Mouse (Mus musculus): ENCODE measurements around the gene Krt17. TPM values are rescaled to one million over a fixed set of nuclear protein-coding genes. Genes with fewer than 3 reads are reported as not detected.

Krt17 gene
- polyA plus RNA-seq, 1 experiment from 2014 or later: 1.8 TPM

- ATAC-seq (replicated peaks; ENCODE audit: insufficient number of reproducible peaks, low FRiP score, low TSS enrichment, low read depth): no peak
- WGBS: 43% methylated on average over 6 of the region's 6 CpGs
- no peak overlapping the region for H3K4me2 ChIP-seq (ENCODE audit: low read depth, low read length)
- H3K9me3 ChIP-seq (replicated peaks; ENCODE audit: control insufficient read depth, low read length): no peaks in the 10 kb centered on the region
- peak; percentile 9 for DNase-seq (ENCODE audit: low spot score)
- no peak overlapping the region for H3K4me3 ChIP-seq (ENCODE audit: low read depth, low read length)
- H3K4me1 ChIP-seq (ENCODE audit: control insufficient read depth, insufficient read depth, low read length): no peaks in the 10 kb centered on the region
- H3K27ac ChIP-seq (replicated peaks; ENCODE audit: low read depth, low read length): no peak overlapping the region
- no peaks in the 10 kb centered on the region for H3K36me3 ChIP-seq (replicated peaks; ENCODE audit: control insufficient read depth, insufficient read depth, low read depth, low read length)
- no peaks in the 10 kb centered on the region for H3K27me3 ChIP-seq (ENCODE audit: control insufficient read depth, insufficient read depth, low read length)
- no peak overlapping the region for H3K9ac ChIP-seq (replicated peaks; ENCODE audit: low read length)
Observed at GRCm38 (mm10) chr11:100208542-100208941, 52.3 kb downstream of the Krt17 start.

- Histone ChIP-seq H3K4me2 (ENCODE audit: low read depth, low read length) (no peak within 1 kb of the TSS), H3K9ac (replicated peaks; ENCODE audit: low read length) (no peak within 1 kb of the TSS)
- 89% methylated on average over 8 of the region's 8 CpGs for WGBS
Observed at GRCm38 (mm10) chr11:100207498-100207897, 53.3 kb downstream of the Krt17 start, which contains the start of gene Krt14. TSS of gene Krt14 (minus strand) at chr11:100207548.

More at GRCm38 (mm10) chr11:100207498-100207897, 53.3 kb downstream of the Krt17 start, which contains the start of gene Krt14:
- no peak within 1 kb of the TSS for H3K4me3 ChIP-seq (ENCODE audit: low read depth, low read length)
- no peaks in the 10 kb centered on the region for H3K4me1 ChIP-seq (ENCODE audit: control insufficient read depth, insufficient read depth, low read length)
- no peaks in the 10 kb centered on the region for H3K9me3 ChIP-seq (replicated peaks; ENCODE audit: control insufficient read depth, low read length)
- H3K36me3 ChIP-seq (replicated peaks; ENCODE audit: control insufficient read depth, insufficient read depth, low read depth, low read length): no peaks in the 10 kb centered on the region
- H3K27me3 ChIP-seq (ENCODE audit: control insufficient read depth, insufficient read depth, low read length): no peaks in the 10 kb centered on the region
- ATAC-seq (replicated peaks; ENCODE audit: insufficient number of reproducible peaks, low FRiP score, low TSS enrichment, low read depth) (no peak), DNase-seq (ENCODE audit: low spot score) (no peak)
- H3K27ac ChIP-seq (replicated peaks; ENCODE audit: low read depth, low read length): no peak within 1 kb of the TSS

Other genes starting within 250 kb of the Krt17 start
- gene Krt33a, start 244.8 kb downstream of the Krt17 start, polyA plus RNA-seq (2014; fragmentation: Nextera tagmentation; extraction: Ambion mirVana): not detected in 2 replicates
- not detected in 2 replicates for gene Krt33b, start 231.2 kb downstream of the Krt17 start, polyA plus RNA-seq (2014; fragmentation: Nextera tagmentation; extraction: Ambion mirVana)
- gene Krt34, start 219.5 kb downstream of the Krt17 start, polyA plus RNA-seq (2014; fragmentation: Nextera tagmentation; extraction: Ambion mirVana): not detected in 2 replicates
- gene Krt31, start 210.5 kb downstream of the Krt17 start, polyA plus RNA-seq (2014; fragmentation: Nextera tagmentation; extraction: Ambion mirVana): not detected in 2 replicates
- gene Krt32, start 172.8 kb downstream of the Krt17 start, polyA plus RNA-seq (2014; fragmentation: Nextera tagmentation; extraction: Ambion mirVana): not detected in 2 replicates
- gene Krt35, start 164.8 kb downstream of the Krt17 start, polyA plus RNA-seq (2014; fragmentation: Nextera tagmentation; extraction: Ambion mirVana): not detected in 2 replicates
- gene Krt36, start 155.4 kb downstream of the Krt17 start, polyA plus RNA-seq (2014; fragmentation: Nextera tagmentation; extraction: Ambion mirVana): 0.13 TPM in 1 of 2 replicates, not detected in the other
- gene Krt13, start 139.5 kb downstream of the Krt17 start, polyA plus RNA-seq (2014; fragmentation: Nextera tagmentation; extraction: Ambion mirVana): not detected in 2 replicates
- gene Krt15, start 125.1 kb downstream of the Krt17 start, polyA plus RNA-seq (2014; fragmentation: Nextera tagmentation; extraction: Ambion mirVana): 8.2 and 8.6 TPM in 2 replicates
- 8.0 and 10.5 TPM in 2 replicates for gene Krt19, start 112.4 kb downstream of the Krt17 start, polyA plus RNA-seq (2014; fragmentation: Nextera tagmentation; extraction: Ambion mirVana)
- gene Krt9, start 67.8 kb downstream of the Krt17 start, polyA plus RNA-seq (2014; fragmentation: Nextera tagmentation; extraction: Ambion mirVana): not detected in 2 replicates
- gene Krt14, start 53.5 kb downstream of the Krt17 start, polyA plus RNA-seq (2014; fragmentation: Nextera tagmentation; extraction: Ambion mirVana): 30.7 and 31.2 TPM in 2 replicates
- gene Krt16, start 12.1 kb downstream of the Krt17 start, polyA plus RNA-seq (2014; fragmentation: Nextera tagmentation; extraction: Ambion mirVana): not detected in 2 replicates
- not detected in 2 replicates for gene Krt42, start 8.8 kb upstream of the Krt17 start, polyA plus RNA-seq (2014; fragmentation: Nextera tagmentation; extraction: Ambion mirVana)
- 1,683 and 1,757 TPM in 2 replicates for gene Eif1, start 58.9 kb upstream of the Krt17 start, polyA plus RNA-seq (2014; fragmentation: Nextera tagmentation; extraction: Ambion mirVana)
- not detected in 2 replicates for gene Gast, start 73.4 kb upstream of the Krt17 start, polyA plus RNA-seq (2014; fragmentation: Nextera tagmentation; extraction: Ambion mirVana)
- gene Hap1, start 95.1 kb upstream of the Krt17 start, polyA plus RNA-seq (2014; fragmentation: Nextera tagmentation; extraction: Ambion mirVana): 5.5 and 6.2 TPM in 2 replicates
- 31.8 and 37.4 TPM in 2 replicates for gene Jup, start 136.7 kb upstream of the Krt17 start, polyA plus RNA-seq (2014; fragmentation: Nextera tagmentation; extraction: Ambion mirVana)
- gene P3h4, start 153.8 kb upstream of the Krt17 start, polyA plus RNA-seq (2014; fragmentation: Nextera tagmentation; extraction: Ambion mirVana): 33.0 and 37.1 TPM in 2 replicates
- 60.0 and 69.4 TPM in 2 replicates for gene Fkbp10, start 154.7 kb upstream of the Krt17 start, polyA plus RNA-seq (2014; fragmentation: Nextera tagmentation; extraction: Ambion mirVana)
- gene Nt5c3b, start 180.8 kb upstream of the Krt17 start, polyA plus RNA-seq (2014; fragmentation: Nextera tagmentation; extraction: Ambion mirVana): 136 and 145 TPM in 2 replicates
- 0.52 and 0.57 TPM in 2 replicates for gene Klhl10, start 180.9 kb upstream of the Krt17 start, polyA plus RNA-seq (2014; fragmentation: Nextera tagmentation; extraction: Ambion mirVana)
- 13.1 and 13.2 TPM in 2 replicates for gene Klhl11, start 211.7 kb upstream of the Krt17 start, polyA plus RNA-seq (2014; fragmentation: Nextera tagmentation; extraction: Ambion mirVana)

Measured in embryonic facial prominence, embryonic 11.5 days (tissue).